Mouse (Mus musculus) CH12.LX (cell line): ENCODE measurements at regions not wholly inside any gene's neighbourhood (a gene's known extent, or its start where the extent isn't known, plus 50 kb on each side); places are given as distances from the start of the nearest gene placed in this dataset.

Experiments
- DNase-seq: peaks from one replicate; pipeline ENCODE4 v3.0.0-alpha.2; 2013; ENCODE audit errors: extremely low read depth
- H3K27ac ChIP-seq: 2 replicates; pipeline ENCODE4 v1.5.1; 2012; ENCODE audit warnings: low read depth, mild to moderate bottlenecking, control low read depth, moderate library complexity; ENCODE audit not compliant: insufficient read depth
- H3K27me3 ChIP-seq: replicated peaks from 2 replicates; pipeline ENCODE3; 2012; ENCODE audit warnings: inconsistent platforms
- H3K36me3 ChIP-seq, 2 experiments: replicated peaks in 1 of 2; 2 replicates each; pipeline versions ENCODE3 to v1.6.1; 2012; ENCODE audit warnings: inconsistent platforms in 1 of 2, low read length in 1 of 2, mild to moderate bottlenecking in 1 of 2, mixed read lengths in 1 of 2, moderate library complexity in 1 of 2; ENCODE audit not compliant: control insufficient read depth in 1 of 2, insufficient read depth in 1 of 2
- H3K4me1 ChIP-seq, 2 experiments: 2 replicates each; pipeline ENCODE4 v1.6.1; 2012; ENCODE audit warnings: inconsistent platforms in 1 of 2, moderate library complexity in 1 of 2; ENCODE audit not compliant: insufficient read depth in 2 of 2, control insufficient read depth in 1 of 2
- H3K4me2 ChIP-seq: 2 replicates; pipeline ENCODE4 v1.6.1; 2012; ENCODE audit warnings: low read depth, mild to moderate bottlenecking, control low read depth; ENCODE audit not compliant: poor library complexity, insufficient read depth, severe bottlenecking
- H3K4me3 ChIP-seq, 3 experiments: fragments of 150-350 bp in 1 of 3; sonication (generic) in 1 of 3; replicated peaks in 1 of 3; 2 replicates each; pipeline versions ENCODE3 to v1.5.1; 2011 to 2012; ENCODE audit warnings: low read depth in 2 of 3, low read length in 2 of 3, mild to moderate bottlenecking in 2 of 3, moderate library complexity in 2 of 3, control low read depth in 1 of 3, improper control_type of control experiment in 1 of 3, inconsistent platforms in 1 of 3, mixed read lengths in 1 of 3; ENCODE audit not compliant: poor library complexity in 1 of 3
- H3K79me2 ChIP-seq: replicated peaks from 2 replicates; pipeline ENCODE4 v1.6.1; 2012; ENCODE audit warnings: mild to moderate bottlenecking, moderate library complexity; ENCODE audit not compliant: control insufficient read depth, poor library complexity, insufficient read depth, severe bottlenecking; ENCODE audit errors: extremely low read depth
- H3K9ac ChIP-seq: 2 replicates; pipeline ENCODE4 v1.6.1; 2012; ENCODE audit warnings: low read depth, mild to moderate bottlenecking, control low read depth, moderate library complexity; ENCODE audit not compliant: insufficient read depth
- H3K9me3 ChIP-seq: replicated peaks from 2 replicates; pipeline ENCODE3; 2012; ENCODE audit warnings: low read length, inconsistent platforms, mixed read lengths
- BHLHE40 ChIP-seq: IDR thresholded peaks from 2 replicates; pipeline ENCODE4 v1.6.1; 2011; ENCODE audit warnings: mild to moderate bottlenecking, low read depth, low read length, improper control_type of control experiment
- CHD1 ChIP-seq: IDR thresholded peaks from 2 replicates; pipeline ENCODE4 v1.6.1; 2012; ENCODE audit warnings: low read depth, low read length, improper control_type of control experiment, inconsistent platforms
- CHD2 ChIP-seq: IDR thresholded peaks from 2 replicates; pipeline ENCODE4 v1.6.1; 2011; ENCODE audit warnings: low read length, improper control_type of control experiment
- E2F4 ChIP-seq: IDR thresholded peaks from 2 replicates; pipeline ENCODE4 v1.6.1; 2011; ENCODE audit warnings: low read depth, low read length, improper control_type of control experiment; ENCODE audit not compliant: insufficient replicate concordance
- ELF1 ChIP-seq: IDR thresholded peaks from 2 replicates; pipeline ENCODE4 v1.6.1; 2014; ENCODE audit warnings: low read depth, mild to moderate bottlenecking, inconsistent platforms, low read length, improper control_type of control experiment
- EP300 ChIP-seq: IDR thresholded peaks from 2 replicates; pipeline ENCODE4 v1.6.1; 2011; ENCODE audit warnings: low read length, improper control_type of control experiment
- ETS1 ChIP-seq: conservative IDR thresholded peaks from 2 replicates; pipeline ENCODE4 v1.6.1; 2012; ENCODE audit warnings: low read depth, mild to moderate bottlenecking, inconsistent platforms, low read length, improper control_type of control experiment, moderate library complexity
- IRF4 ChIP-seq: IDR thresholded peaks from 2 replicates; pipeline ENCODE4 v1.6.1; 2014; ENCODE audit warnings: low read depth, mild to moderate bottlenecking, inconsistent platforms, low read length, improper control_type of control experiment
- MAFK ChIP-seq: IDR thresholded peaks from 2 replicates; pipeline ENCODE4 v1.6.1; 2011; ENCODE audit warnings: low read length, improper control_type of control experiment; ENCODE audit not compliant: insufficient replicate concordance
- MAZ ChIP-seq: IDR thresholded peaks from 2 replicates; pipeline ENCODE4 v1.6.1; 2012; ENCODE audit warnings: low read depth, mild to moderate bottlenecking, inconsistent platforms, low read length, improper control_type of control experiment, moderate library complexity
- MXI1 ChIP-seq: IDR thresholded peaks from 2 replicates; pipeline ENCODE4 v1.6.1; 2011; ENCODE audit warnings: mild to moderate bottlenecking, low read depth, low read length, improper control_type of control experiment
- NRF1 ChIP-seq: IDR thresholded peaks from 2 replicates; pipeline ENCODE4 v1.6.1; 2014; ENCODE audit warnings: low read depth, mild to moderate bottlenecking, inconsistent platforms, low read length, improper control_type of control experiment, moderate library complexity
- PAX5 ChIP-seq: IDR thresholded peaks from 2 replicates; pipeline ENCODE4 v1.6.1; 2012; ENCODE audit warnings: low read length, inconsistent platforms, mixed read lengths
- POLR2A ChIP-seq: IDR thresholded peaks from 2 replicates; pipeline ENCODE4 v1.6.1; 2011; ENCODE audit warnings: low read depth, mild to moderate bottlenecking, improper control_type of control experiment, low read length
- POLR2AphosphoS2 ChIP-seq: IDR thresholded peaks from 2 replicates; pipeline ENCODE4 v1.6.1; 2011; ENCODE audit warnings: low read depth, low read length, improper control_type of control experiment
- RCOR1 ChIP-seq: conservative IDR thresholded peaks from 2 replicates; pipeline ENCODE4 v1.6.1; 2012; ENCODE audit warnings: low read depth, mild to moderate bottlenecking, inconsistent platforms, low read length, improper control_type of control experiment
- SIN3A ChIP-seq: IDR thresholded peaks from 2 replicates; pipeline ENCODE4 v1.6.1; 2012; ENCODE audit warnings: low read length, improper control_type of control experiment, inconsistent platforms
- SMC3 ChIP-seq: IDR thresholded peaks from 2 replicates; pipeline ENCODE4 v1.6.1; 2011; ENCODE audit warnings: low read depth, low read length, improper control_type of control experiment
- USF2 ChIP-seq: conservative IDR thresholded peaks from 2 replicates; pipeline ENCODE4 v1.6.1; 2011; ENCODE audit warnings: low read depth, low read length, improper control_type of control experiment
- ZMIZ1 ChIP-seq: IDR thresholded peaks from 2 replicates; pipeline ENCODE4 v1.6.1; 2012; ENCODE audit warnings: low read depth, mild to moderate bottlenecking, inconsistent platforms, low read length, improper control_type of control experiment
- ZNF384 ChIP-seq: IDR thresholded peaks from 2 replicates; pipeline ENCODE4 v1.6.1; 2012; ENCODE audit warnings: low read depth, low read length, improper control_type of control experiment, inconsistent platforms
- dilution Hi-C: fragments of 300-500 bp; cut with MboI; formaldehyde crosslinking; loops from 2 replicates; pipeline ENCODE4 v1.14.3; 2020; ENCODE audit warnings: low sequenced_read_pairs; ENCODE audit not compliant: extremely low pct_unique_long_range_greater_than_20kb, extremely low pct_ligation_motif_present
- in situ Hi-C: fragments of 300-500 bp; cut with MboI; formaldehyde crosslinking; loops from 3 replicates; pipeline ENCODE4 v1.14.3; 2019; ENCODE audit warnings: low sequenced_read_pairs, low pct_ligation_motif_present, low pct_unique_long_range_greater_than_20kb, mixed read lengths

- no peak overlapping the region for H3K4me3 ChIP-seq
- H3K9ac ChIP-seq: no peak overlapping the region
- dilution Hi-C loops: no loop called here
- no peak overlapping the region for H3K4me2 ChIP-seq
- no peaks in the 10 kb centered on the region for H3K36me3 ChIP-seq
- peaks cover 0 to 11% of the 10 kb centered on the region in 2 experiments; a peak in 2 of 4 replicates for H3K4me1 ChIP-seq
- H3K27me3 ChIP-seq: peaks cover 88% of the 10 kb centered on the region
- no peaks in the 10 kb centered on the region for H3K79me2 ChIP-seq
- no peak for DNase-seq
- peaks cover 2% of the 10 kb centered on the region for H3K9me3 ChIP-seq
- no peak for TF ChIP-seq SIN3A
- no peak for TF ChIP-seq MAZ
- no peak for TF ChIP-seq USF2
- no peak for TF ChIP-seq MXI1
- no peak for TF ChIP-seq EP300
- no peak for TF ChIP-seq RCOR1
- no peak for TF ChIP-seq POLR2A
- in situ Hi-C loops: no loop called here
- no peak overlapping the region for H3K27ac ChIP-seq
These were observed 61.4 kb upstream of the Lrig1 start for GRCm38 (mm10) chr6:94761341-94761740.

GRCm38 (mm10) chr6:94760629-94761111, 60.7 kb upstream of the Lrig1 start:
- DNase-seq: peak; percentile 77

GRCm38 (mm10) chr6:94759649-94760048, 59.7 kb upstream of the Lrig1 start:
- no peak for DNase-seq

More at GRCm38 (mm10) chr6:94760629-94761111, 60.7 kb upstream of the Lrig1 start:
- H3K79me2 ChIP-seq: no peaks in the 10 kb centered on the region
- H3K4me3 ChIP-seq: no peak overlapping the region
- H3K27me3 ChIP-seq: peaks cover 92% of the 10 kb centered on the region
- no peak overlapping the region for H3K27ac ChIP-seq
- dilution Hi-C loops (no loop called here), in situ Hi-C loops (no loop called here)
- no peaks in the 10 kb centered on the region for H3K36me3 ChIP-seq
- H3K4me1 ChIP-seq: peaks cover 0 to 11% of the 10 kb centered on the region in 2 experiments; a peak in 2 of 4 replicates
- H3K9me3 ChIP-seq: peaks cover 2% of the 10 kb centered on the region
- H3K9ac ChIP-seq: no peak overlapping the region
- no peak overlapping the region for H3K4me2 ChIP-seq
- TF ChIP-seq E2F4: no peak
- no peak for TF ChIP-seq CHD1
- 0 out of 2 replicates have a peak, but pooled peaks have one; percentile 20 for TF ChIP-seq EP300
- no peak for TF ChIP-seq SIN3A
- no peak for TF ChIP-seq USF2
- TF ChIP-seq IRF4: 0 out of 2 replicates have a peak, but pooled peaks have one; percentile 21
- peak; percentile 96 for TF ChIP-seq BHLHE40
- TF ChIP-seq SMC3: no peak
- TF ChIP-seq ELF1: no peak
- TF ChIP-seq ZMIZ1: no peak
- peak; percentile 87; the same call in 1 of the 2 replicates for TF ChIP-seq MAFK
- TF ChIP-seq ZNF384: no peak
- no peak for TF ChIP-seq NRF1
- peak; percentile 42 for TF ChIP-seq ETS1
- TF ChIP-seq POLR2AphosphoS2: no peak
- 0 out of 2 replicates have a peak, but pooled peaks have one; percentile 42 for TF ChIP-seq RCOR1

More at GRCm38 (mm10) chr6:94759649-94760048, 59.7 kb upstream of the Lrig1 start:
- no peaks in the 10 kb centered on the region for H3K36me3 ChIP-seq
- dilution Hi-C loops: no loop called here
- TF ChIP-seq SIN3A (no peak), E2F4 (no peak), CHD1 (no peak), PAX5 (no peak), MAFK (peak; percentile 85), CHD2 (no peak)
- no peak overlapping the region for H3K27ac ChIP-seq
- peaks cover 0 to 11% of the 10 kb centered on the region in 2 experiments; a peak in 2 of 4 replicates for H3K4me1 ChIP-seq
- H3K4me3 ChIP-seq: no peak overlapping the region
- H3K79me2 ChIP-seq: no peaks in the 10 kb centered on the region
- in situ Hi-C loops: no loop called here
- H3K4me2 ChIP-seq: no peak overlapping the region
- H3K27me3 ChIP-seq: peaks cover 95% of the 10 kb centered on the region
- no peak overlapping the region for H3K9ac ChIP-seq
- H3K9me3 ChIP-seq: peaks cover 2% of the 10 kb centered on the region
